Mouse (Mus musculus): Measurements from ENCODE around the gene Egfr. TPM values are rescaled to one million over a fixed set of nuclear protein-coding genes. Genes with fewer than 3 reads are reported as not detected.

The Egfr gene
- total RNA-seq, 2 experiments from 2014 or later: 15.1 to 18.4 TPM

DNA sequence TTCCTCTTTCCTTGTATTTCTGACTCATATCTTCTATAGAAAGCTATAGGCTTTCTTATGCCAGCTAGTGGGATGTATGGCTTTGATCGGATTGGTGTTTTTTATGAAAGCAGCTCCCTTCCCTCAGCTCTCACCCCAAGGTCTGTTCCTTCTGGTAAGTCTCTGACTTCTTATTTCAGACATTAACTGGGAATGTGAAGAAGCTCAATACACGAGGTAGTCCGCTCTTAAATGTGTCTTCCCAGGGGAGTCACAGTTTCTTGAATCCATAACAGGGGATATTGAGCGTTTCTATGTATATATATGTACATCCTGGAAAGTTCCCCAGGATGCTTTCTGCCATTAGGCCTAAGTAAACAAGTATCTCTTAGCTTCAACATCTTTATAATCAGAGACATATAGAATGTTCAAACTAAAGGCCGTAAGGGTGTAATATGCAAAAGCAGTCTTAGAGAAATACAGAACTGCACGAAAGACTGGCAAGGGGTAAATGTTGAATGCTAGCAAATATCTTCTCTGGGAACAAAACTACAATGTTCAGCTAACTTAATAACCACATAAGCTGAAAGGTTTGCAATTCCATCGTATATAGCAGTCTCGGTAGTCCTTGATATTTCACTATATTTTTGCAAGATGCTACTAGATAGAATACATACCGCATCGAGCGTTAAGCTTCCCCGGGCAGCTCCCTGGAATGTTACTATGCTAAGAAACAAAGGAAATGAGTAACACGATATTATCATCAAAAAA lies 198.4 kb downstream of the Egfr start:
- no peak for DNase-seq (ENCODE audit: extremely low spot score in 1 of 2, low spot score in 1 of 2)

DNA sequence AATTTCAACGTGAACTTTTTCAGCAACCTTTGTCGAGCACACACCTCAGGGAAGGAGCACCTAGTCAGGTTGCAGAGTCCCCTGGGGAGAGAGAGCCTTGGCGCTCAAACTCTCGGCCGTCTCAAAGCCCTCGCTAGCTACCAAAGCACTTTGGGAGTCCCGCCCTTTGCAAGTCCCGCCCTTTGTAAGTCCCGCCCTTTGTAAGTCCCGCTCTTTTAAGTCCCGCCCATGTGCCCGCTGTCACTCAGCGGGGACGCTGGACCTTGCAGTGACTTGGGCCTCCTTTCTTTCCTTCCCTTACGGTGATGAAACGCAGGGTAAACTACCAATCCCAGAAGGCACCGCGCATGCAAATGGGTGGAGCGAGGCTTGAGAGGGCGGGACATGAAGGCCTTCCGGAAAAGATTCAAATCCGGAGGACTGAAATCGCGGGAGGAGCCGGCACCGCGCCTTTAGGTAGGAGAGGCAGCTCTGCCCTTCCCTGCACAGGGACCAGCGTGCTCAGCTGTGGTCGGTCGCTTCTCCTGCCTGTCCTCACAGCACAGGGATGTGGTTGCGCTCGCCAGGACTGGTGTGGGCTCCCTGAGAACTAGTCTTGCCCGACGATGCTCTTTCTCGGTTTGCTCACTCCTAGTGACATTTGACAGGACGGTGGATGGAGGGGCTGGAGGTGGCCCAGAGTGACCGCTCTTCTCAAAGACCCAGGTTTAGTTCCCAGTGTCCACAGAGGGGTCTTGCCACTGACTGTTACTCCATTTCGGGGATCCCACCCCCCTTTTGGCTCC lies 199.2 kb downstream of the Egfr start, which contains the start of gene Fbxo48:
Fbxo48 (plus strand) TSS at position 400 of the 785 bp plus-strand sequence.
- peak; percentile 81 to 82 for DNase-seq (ENCODE audit: extremely low spot score in 1 of 2, low spot score in 1 of 2)

DNA sequence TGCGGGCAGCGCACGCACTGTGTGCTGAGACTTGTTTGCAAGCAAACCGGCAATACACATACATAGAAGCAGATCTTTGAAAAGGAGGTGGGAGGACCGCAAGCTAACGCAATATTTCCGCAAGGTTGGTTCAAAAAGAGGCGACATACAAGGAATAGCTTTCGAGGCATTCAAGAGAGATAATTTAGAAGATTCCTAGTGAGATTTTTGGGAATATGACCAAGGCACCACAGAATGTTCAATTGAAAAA lies 199.7 kb downstream of the Egfr start:
- no peak for DNase-seq (ENCODE audit: extremely low spot score in 1 of 2, low spot score in 1 of 2)

DNA sequence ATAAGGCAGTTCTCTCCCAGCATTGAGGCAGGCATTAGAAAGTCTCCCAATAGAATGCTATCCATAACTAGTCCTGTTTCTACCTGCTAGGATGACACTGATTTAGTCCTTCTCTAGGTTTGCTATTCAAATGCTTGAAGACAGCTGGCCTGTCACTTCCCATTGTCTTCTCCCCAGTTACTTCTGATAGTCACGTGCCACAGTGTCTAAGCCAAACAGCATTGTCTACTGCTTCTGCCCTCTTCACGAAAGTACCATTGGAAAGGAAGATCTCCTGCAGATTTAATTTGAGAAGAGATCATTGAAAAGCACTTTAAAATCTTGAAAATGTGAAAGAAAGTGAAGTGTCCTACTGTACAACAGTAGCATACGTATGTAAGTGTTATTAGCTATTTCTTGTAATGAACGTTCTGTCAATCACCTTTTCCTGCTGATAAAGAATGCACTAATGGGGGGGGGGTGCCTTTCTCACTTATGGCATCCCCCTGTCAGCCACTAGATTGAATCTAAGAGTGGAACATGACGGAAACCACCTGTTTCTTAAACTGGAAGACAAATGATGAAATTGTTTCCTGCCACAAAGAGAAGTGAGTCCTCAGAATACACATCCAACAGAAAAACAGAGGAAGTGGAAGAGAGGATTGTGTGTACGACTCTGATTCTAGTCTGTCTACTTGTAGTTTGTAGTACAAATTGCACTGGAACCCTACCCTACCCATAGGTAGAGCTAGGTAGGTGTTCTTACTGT lies 204.3 kb downstream of the Egfr start:
- DNase-seq (ENCODE audit: extremely low spot score in 1 of 2, low spot score in 1 of 2): no peak

DNA sequence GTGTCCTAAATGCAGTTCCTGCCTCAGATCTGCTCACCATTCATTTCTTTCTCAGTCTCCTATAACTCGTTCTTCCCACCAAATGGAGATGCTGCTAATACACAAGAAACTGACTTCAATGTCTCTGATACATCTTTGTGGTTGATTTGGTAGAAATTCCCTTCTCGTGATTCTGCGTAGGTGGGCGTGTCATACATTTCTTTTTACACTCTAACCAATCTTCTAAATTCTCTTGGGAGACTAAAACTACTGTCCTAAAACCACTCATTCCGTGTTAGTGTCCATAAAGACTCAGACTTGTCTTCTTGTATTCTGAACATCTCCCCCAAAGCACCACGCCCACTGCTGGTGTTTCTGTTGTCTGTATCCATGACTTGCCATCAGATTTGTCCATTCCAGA lies 205.0 kb downstream of the Egfr start:
- no peak for DNase-seq (ENCODE audit: extremely low spot score in 1 of 2, low spot score in 1 of 2)

DNA sequence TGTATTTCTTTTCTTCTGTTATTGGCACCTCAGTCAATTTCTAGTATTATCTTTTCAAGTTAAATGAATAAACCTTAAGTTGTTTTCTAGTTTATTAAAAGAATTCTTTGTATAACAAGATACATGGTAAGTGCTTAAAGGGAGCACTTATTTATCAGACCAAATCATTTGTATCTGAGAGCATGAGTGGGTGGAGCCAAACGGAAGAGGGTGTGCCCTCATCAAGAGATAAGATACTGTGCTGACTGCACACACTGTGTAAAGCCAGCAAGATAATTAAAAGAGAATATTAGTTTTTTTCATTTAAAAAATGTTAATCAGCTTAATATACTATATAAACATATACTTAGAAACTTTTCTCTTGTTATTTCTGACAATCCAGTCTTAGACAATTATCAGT lies 206.5 kb downstream of the Egfr start:
- DNase-seq (ENCODE audit: extremely low spot score in 1 of 2, low spot score in 1 of 2): no peak

Other genes with a start within 250 kb of the Egfr start
- 1 to 10 TPM; 7.7 to 9.4 TPM for gene Sec61g, start 243.7 kb upstream of the Egfr start, total RNA-seq (2021)
- gene Fbxo48, start 199.2 kb downstream of the Egfr start, total RNA-seq (2021): 1 to 10 TPM in 1 of 2 experiments, under 1 TPM in 1; 0.86 to 1.9 TPM

All from layer of hippocampus, postnatal 25 days (tissue).